Mouse (Mus musculus) cerebellum, postnatal 36 days (tissue): Measurements from ENCODE around the gene Ptprs.

Experiments used
- DNase-seq, 2 experiments: peaks; one replicate each; pipeline ENCODE4 v3.0.0; 2021 to 2022; ENCODE audit warnings: mixed read lengths in 2 of 2

Ptprs gene

DNA sequence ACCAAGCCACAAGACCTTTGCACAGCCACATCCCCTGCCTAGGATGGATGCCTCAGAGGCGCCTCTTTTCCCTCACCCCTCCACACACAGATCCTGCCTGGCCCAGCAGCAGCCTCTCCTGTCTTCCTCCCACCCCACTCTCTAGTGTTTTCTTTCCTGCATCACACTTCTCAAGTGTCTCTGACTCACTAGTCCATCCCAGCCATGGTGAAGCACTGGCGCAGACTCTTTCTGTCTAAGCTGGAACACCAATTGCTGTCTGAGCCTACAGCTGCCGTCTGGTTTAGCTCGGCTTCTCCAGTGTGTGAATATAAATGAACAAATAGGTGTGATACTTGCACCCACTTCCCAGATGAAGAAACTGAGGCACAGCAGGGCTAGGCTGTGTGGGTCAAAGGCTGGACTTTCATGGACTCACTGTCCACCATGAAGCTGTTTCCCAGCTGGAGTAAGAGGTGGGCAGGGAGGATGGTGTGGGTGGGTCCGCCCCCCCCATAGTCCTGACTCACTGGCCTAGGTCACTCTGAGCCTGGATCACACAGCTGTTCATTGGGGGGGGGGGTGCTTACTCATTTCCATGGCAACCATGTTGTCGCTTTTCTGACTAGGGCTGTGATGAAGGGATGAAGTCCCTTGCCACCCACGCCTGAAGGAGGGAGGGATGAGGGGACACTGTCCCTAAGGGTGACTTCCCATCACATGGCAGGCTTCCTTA is 14.3 kb upstream of the Ptprs start:
- no peak for DNase-seq

DNA sequence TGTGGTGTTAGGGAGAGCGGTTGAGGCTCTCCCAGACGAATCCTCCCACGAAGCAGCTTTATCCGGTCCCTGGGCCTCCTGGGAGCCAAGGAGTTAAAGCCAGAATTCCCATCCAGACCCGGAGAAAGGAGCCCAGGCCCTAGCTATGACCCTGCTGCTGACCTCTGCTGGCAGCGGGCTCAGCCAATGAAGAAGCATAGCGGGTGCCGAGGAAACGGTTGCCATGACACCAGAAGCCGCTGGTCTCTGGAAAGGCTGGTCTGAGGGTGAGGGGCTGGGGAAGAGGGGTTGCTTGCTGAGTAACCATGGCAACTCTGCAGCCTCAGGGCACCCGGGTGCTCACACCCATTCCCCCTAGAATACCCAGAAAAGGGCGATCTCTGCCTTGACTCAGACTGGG is 11.7 kb upstream of the Ptprs start:
- no peak for DNase-seq

DNA sequence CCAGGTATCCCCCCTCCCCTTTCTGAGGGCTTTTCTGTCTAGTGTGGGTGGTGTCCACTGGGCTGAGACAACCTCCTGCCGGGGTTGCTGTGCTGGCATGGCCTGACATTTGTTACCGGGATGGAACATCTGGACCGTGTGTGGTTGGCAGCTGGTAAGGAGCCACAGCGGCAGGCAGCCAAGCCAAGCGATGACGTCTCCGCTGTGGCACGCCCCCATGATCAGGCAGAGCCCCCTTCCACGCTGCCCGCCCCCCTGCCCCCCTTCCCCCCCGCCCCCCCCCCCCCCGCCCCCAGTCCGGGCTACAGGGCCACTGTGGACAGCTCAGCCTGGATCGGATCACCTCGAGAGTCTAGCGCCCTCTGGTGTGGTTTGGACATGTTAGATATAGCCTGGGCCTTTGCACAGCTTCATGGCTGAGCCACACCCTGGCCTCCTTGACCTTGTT is 11.2 kb upstream of the Ptprs start:
- DNase-seq: peak in 1 of 2 experiments; percentile 47

DNA sequence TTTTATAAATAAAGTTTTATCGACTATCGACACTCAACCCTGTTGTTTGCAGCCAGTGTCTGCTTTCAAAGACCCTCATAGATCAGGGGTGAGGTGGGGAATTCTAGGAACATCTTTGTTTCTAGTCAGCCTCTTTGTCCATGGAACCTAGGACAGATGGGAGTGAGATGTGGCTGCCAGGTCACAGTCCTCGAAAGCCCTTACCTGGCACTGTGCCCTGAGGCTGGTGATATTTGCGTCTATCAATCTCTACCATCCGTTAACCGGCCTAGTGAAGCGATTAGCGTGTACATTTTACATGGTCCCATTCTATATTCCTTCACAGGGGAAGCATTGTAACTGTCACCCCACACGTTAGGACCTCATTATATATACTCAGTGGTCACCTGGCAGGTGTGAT is 9.6 kb upstream of the Ptprs start:
- DNase-seq: no peak

DNA sequence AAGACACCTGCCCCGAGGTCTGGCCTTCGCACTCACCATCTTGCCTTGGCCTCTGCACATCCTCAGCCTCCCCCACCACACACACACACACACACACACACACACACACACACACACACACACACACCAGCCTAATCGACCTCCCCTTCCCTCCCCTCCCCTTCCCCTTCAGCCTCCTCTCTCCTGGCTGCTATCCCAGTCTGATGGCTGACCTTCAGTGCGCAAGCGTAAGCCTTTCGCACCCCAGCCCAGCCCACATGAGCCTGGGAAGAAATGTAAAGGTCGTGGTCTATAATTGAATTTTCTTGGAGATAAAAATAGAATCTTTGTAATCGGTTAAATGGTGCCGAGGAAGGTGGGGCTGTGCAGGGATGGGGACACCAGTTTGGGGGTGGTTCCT is 8.8 kb upstream of the Ptprs start:
- DNase-seq: no peak

DNA sequence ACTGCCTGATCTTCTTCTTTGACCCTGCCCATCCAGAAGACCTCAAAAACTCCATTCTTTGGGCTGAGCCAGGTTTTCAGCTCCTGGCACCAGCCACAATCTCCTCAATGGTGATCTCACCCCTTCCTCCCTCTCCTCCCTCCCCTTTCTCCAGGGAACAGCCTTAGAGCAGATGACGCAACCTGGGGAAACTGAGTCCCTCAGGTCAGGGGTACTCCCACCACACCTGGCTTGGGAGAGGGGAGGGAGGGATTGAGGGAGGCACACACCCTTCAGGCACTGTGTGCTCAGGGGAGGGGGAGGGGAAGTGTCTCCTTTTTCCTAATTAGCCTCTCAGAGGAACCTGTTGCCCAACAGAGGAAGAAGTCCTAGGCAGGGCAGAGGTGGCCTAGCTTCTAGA is 6.4 kb upstream of the Ptprs start:
- no peak for DNase-seq

DNA sequence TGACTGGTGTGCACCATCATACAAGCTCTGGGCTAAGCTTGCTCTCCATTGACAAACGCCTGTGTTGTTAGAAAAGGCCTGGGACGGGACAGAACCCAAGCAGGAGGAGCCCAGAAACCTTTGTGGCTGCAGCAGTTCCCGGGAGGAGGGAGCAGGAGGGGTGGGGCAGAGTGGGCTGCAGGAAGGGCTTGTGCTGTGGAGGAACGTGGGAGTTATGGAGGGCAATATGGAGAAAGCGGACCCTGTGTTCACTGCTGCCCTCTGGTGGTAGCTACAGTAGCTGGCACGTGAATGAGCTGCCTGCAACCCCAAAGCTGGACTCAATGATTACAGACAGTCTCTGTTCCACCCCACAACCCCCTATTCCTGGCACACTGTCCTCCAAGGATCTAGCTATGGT is 3.1 kb upstream of the Ptprs start:
- DNase-seq: peak; percentile 78 to 86

DNA sequence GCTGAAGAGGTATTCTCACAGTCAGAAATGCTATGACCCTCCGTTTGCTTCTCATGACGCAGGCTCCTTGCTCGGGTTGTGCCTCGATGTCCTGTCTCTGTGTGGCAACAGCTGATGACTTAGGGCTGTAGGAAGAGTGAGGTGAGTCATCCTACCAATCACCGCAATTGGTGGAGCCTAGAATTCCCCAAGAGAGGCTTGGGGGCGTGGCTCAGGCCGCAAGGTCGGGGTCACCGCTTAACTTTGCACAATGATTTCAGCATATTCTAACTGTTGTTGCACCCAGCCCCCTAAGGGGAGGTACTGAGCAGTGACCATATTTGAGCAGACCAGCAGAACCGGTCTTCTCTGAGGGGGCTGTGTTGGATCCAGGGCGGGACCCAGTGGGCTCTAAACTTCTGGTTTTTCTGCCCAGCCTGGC is 1.9 kb upstream of the Ptprs start:
- DNase-seq: no peak

DNA sequence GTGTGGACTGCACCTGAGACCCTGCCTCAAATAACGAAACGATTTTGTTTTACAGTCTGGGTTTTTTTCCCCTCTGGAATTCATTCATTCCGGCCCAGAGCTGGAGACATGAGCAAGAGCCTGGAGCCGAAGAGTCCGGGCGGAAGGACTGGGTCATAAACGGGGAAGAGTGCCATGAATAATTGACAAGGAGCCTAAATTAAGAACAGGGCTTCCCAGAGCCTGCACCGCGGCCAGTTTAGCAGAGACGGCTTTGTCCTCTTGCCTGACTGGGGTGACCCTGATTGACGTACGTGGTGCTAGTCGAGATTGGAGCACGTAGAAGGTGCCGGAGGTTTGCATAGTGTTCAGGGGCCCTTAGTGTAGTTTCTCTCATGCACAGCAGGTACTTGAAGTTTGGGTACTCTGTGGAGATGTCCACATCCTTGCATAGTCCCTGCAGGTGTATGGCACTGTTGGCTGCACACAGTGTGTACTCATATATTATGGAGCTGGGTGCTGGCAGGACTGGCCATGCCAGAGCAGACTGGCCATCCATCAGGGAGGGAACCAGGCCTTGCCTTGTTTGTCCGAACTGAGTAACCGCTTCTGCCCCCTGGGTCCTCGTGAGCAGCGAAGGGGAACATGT is 1.0 kb upstream of the Ptprs start:
- no peak for DNase-seq

DNA sequence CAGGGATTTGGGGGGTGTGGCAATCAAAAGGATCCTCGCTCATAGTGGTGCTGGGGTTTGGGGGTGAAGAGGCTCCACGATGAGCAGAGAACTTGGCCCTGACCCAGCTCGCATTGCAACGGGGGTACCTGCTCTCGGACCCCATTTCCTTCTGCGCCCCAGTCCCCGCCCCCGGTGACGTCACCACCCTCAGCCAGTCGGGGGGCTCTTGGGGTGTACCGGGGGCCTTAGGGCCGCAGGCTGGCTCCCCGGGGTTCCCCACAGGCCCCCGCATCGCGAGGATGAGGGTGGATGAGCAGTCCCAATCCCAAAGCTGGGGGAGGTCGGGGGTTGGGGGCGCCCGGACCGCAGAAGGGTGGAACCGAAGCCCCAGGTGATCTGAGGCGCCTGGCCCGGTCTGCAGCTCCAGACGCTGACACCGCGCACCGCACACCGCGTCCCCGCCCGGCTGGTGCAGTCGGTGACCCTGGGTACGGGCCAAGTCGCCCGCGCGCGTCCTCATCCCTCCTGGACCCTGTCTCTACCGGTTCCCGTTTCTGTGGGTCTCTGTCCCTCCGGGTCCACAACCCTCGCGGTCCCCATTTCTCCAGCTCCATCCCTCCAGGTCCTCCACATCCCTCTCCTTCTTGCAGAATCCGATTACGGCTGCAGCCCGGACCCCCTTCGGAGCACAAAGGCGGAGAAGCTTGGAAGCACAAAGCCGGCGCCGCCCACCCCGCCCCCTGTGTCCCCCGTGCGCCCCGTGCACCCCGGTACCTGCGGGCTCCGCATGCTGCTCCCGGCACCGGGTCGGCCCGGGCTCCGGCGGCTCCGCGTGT is 490 bp downstream of the Ptprs start:
- DNase-seq: peak; percentile 65 to 69

DNA sequence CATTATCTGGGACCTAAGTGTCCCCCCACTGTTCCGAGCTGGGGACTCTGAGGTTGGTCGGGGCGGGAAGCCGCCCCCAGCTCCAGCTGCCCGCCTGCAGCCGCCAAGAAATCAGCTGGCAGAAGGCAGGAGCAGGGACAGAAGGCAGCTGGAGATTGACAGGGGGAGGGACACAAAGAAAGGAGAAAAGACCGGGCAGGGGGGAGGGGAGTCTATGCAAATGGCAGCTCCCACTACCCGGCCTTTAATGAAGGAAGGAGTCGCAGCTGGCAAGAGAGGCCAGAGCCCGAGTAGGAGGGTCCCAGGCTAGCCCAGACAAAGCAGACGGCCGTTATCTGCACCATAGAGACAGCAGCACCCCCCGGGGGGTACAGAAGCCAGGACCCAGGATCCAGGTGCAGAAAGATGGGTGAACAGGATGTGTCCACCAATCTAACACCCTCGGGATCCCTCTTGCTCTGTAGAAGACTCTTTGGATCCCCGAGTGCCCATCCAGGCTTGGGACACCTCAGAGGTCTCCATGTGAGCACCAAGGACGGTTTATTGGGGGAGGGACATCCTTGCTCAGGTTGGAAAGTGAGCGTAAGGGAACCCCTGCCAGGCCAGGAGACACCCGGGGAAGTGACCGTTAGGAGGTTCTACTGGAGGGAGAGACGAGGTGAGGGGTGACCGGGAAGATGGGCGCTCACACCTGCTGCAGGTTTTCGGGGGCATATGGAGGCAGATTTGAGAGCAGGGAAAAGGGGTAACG is 1.3 kb downstream of the Ptprs start:
- no peak for DNase-seq

DNA sequence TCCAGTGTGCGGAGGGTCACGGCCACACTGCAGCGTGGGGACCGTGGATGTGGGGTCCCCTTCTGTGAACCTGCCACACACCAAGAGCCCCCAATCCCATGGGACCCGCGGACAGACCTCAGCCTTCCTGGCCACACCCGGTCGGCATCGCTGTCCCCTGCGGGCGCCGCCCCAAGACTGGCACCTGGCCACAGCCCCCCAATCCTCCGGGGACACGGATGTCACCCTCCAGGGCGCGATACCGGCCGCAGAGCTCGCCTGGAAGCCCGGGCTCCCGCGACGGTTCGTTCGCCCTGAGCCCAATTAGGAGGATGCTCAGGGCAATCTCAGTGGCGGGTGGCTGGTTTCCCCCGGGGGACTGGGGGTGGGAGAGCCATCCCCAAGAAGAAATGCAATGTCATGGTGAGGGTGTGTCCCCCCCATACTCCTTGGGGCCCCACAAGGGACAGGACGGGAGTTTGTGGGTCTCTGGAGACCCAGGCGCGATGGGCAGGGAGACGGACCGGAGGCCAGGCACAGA is 1.9 kb downstream of the Ptprs start:
- DNase-seq: peak in 1 of 2 experiments; percentile 39

DNA sequence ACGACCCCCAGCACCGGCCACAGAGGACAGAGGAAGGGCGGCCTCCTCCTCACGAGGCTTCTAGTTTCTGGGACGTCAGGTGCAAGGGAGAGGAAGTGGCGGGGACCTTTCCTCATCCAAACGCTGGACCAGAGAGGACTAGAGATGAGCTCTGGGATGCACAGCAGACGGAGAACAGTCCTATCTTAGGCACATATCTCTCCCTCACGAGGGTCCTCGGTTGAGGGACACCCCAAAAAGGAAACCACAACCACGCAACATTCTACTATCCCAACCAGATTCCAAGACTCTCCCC is 2.7 kb downstream of the Ptprs start:
- DNase-seq: no peak

DNA sequence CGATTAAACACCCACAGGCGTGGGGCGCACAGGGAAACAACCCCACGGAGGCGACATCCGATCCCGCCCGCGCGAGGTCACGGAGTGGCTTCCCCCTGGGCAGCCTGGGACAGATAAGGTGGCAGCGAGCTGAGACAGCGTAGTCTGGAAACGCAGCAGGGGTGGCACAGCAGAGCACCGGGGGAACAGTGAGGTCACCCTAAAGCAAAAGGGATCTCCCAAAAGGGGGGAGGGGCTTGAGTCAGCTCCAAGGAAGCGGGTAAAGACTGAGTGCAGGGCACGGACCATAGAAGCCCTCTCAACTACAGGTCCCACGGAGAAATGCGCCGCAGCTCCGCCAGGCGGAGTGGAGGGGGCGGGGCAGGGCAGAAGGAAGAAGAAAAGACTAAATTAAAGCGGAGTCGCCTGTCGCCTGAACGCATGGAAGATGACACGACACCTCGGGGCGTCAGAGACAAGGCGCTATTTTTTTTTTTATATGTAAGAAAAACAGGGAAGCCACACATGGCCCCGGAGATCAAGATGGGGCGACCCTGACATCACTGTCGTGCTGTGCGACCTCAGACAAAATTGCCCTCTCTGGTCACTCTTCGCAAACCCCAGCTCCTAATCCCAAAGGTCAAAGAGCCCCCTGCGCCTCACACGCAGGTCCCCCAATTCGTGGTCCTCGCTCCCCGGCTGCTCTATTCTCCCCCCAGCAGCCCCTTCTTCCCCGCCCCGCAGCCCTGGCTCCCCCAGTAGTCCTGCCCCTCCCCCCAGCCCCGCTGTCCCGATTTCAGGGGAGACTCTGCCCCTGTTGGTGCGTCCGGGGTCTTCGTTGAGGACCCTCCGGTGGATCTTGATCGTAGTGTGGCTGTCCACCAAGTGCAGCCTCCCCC is 3.3 kb downstream of the Ptprs start:
- DNase-seq: peak; percentile 59 to 62

DNA sequence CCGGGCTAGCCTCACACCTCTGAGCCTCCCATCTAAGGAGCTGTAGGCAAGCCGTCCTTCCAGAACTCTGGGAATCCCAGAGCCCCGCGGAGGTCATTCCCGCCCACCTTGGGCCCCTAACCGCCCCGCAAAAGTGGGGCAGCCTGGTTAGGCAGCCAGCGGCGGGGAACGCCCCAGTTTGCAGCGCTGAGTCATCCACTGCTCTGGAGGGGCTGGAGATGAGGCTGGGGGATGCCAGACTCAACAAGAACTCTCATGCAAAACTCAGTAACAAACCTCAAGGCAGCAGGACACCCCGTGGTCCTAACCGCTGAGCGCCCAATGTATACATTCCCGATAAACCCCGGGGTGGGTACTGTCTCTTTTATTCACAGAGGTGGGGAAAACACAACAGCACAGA is 4.2 kb downstream of the Ptprs start:
- no peak for DNase-seq

DNA sequence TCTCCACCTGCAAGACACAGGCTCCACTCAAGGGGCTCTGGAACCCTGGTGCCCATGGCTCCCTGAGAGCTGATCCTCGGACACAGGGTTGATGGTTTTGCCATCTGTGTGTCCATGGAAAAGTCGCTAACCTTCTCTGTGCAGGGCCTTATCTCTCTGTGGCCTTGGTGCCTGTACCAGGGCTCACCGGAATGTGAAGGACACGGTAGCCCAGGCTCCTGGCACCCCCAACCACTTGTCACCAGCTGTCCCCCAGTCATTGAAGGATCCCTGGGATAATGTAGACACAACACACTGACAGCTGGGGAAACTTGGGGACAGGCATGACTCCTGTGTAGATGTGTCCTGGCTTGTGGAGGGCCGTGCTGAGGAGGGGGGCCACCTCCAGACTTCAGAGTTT is 5.1 kb downstream of the Ptprs start:
- no peak for DNase-seq

DNA sequence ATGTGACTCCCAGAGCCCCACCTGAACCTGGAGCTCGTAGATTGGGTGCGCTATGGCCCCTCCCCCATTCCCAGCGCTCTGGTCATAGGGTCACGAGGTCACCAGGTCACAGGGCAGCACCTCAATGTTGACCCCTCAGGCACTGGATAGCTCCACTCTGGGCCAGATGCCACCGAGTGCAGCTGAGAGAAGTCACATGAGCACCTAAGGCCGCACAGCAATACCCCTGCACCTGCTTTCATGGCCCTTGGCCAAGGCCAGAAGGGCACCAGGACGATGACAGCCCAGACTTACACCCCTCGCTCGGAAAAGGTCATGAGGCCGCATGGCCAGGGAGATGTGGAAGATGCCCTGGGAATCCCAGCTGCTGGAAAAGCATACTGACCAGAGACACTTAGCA is 5.7 kb downstream of the Ptprs start:
- DNase-seq: no peak

DNA sequence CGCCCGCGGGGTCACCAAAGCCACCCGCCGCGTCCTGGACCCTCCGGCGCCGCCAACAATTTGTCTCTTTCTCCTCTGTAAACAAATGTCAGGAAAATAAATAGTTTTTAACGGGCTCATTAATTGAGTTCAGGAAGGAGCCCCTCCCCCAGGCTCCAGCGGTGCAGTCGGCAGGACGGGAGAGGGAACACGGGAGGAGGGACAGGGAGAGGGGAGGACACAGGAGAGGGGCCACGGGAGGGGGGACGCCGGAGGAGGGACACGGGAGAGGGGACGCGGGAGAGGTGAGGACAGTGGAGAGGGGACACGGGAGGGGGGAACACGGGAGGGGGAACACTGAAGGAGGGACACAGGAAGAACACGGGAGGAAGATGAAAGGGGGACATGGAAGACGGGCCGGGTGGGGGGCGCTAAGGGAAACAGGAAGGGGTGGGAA is 6.3 kb downstream of the Ptprs start:
- DNase-seq: no peak

DNA sequence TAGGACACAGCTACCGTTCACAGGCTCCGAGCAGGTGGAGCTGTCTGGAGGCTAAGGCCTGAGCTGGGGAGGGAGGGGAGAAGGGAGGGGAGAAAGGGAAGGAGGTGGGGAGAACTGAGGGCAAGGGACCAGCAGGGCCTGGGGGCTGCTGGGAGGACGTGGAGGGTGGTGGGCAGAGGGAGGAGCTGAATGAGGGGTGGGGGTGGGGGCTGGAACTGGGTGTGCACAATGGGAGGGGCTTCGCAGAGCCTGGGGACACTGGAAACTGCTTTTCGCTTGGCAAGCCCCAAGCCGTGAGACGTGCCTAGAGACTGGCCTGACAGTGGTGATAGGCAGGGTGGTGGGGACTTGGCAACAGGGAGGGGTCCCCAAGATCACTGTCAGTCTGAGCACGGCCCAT is 7.0 kb downstream of the Ptprs start:
- DNase-seq: no peak

DNA sequence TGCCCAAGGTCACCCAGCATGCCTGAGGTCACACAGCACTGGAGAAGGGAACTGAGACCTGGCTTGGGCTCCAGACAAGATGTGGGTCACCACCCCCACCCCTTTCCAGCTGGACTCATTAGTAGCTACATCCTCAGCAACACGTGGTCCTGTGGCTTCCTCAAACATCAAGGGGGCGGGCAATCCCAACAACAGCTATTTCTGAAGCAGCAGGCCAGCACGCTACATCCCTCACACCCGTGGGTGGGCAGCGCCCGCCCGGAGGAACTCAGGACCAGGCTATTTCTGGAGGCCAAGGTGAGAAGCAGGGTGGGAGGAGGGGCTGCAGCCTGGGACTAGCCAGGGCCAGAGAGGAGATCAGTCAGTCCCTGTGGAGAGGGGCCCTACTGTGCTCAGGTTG is 7.4 kb downstream of the Ptprs start:
- no peak for DNase-seq

DNA sequence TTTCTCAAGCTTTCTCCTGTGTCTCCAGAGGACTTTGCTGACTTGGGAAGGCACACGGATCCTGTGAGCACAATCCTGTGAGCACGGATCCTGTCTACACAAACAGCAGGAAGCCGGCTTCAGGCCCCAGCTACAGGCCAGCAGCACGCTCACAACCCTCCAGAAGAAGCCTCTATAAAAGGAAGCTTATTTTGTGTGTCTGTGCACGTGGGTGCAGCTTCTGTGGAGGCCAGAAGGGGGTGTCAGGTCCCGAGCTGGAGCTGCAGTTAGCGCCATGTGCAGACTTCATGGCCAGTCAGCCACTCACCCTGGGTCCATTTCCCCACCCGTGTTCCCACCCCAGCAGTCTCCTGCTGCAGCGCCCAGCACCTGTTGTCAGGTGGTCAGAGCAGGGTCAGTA is 7.9 kb downstream of the Ptprs start:
- no peak for DNase-seq

DNA sequence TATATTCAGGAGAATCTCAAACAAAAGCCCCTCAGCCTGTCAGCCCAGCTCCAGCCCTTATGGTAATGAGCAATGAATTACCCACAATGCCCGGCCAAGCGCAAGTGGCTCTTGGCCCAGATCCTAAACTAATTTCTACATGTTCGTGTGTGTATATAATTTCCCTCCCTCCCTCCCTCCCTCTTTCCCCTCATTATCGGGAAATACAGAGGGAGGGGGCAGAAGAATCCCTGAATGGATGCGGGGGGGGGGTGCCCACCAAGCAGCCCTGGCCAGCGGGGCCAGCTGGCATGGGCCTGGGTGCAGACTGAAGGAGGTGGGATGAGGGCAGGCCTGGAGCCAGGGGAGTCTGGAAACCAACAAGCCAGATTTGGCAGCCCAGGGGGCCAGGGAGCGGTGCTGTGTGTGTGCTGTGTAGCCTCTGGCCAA is 8.8 kb downstream of the Ptprs start:
- peak in 1 of 2 experiments; percentile 40 for DNase-seq
